Mouse (Mus musculus) forelimb bud, embryonic 11.5 days (tissue): Measurements from ENCODE around the gene Olfr1034.
"Not testable (repeated sequence)": the region's sequence is repeated elsewhere in the genome, so short reads cannot be mapped to it uniquely, and the experiment has no call there.

Experiments
- DNase-seq: peaks from one replicate; pipeline ENCODE4 v3.0.0-alpha.2; 2012; ENCODE audit warnings: low read depth, low spot score

The Olfr1034 gene

GRCm38 (mm10) chr2:86045561-86045960, at the start of gene Olfr1034:
Olfr1034 (plus strand) TSS chr2:86045861.
- no peak for DNase-seq

DNA sequence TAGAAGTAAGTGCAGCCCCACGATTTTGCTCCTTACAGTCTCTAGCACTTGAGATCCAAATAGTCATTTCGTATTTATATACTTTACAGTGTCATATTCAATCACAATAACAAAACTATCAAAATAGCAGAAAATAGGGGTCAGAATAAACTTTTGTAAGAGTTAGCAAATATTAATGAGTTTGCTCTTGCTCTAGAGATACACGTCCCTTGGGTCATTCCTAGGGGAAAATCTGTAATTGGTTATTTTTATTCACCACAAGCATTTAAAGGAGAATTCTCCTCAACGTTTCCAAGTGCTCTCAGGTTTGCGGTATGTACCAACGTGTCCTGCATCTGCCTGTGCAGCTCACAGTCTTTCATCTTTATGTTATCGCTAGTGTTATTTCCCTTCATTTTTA, 40.4 kb upstream of the Olfr1034 start, which contains the start of gene Olfr1032:
Gene Olfr1032, plus strand, starts transcription at position 301 of the 400 bp plus-strand sequence.
- DNase-seq: no peak

- DNase-seq: not testable (repeated sequence)
These were observed 25.3 kb upstream of the Olfr1034 start, which contains the start of gene Olfr1033 for GRCm38 (mm10) chr2:86020406-86020805. Olfr1033 (plus strand) TSS chr2:86020633.

- not testable (repeated sequence) for DNase-seq
These were observed 24.1 kb upstream of the Olfr1034 start for GRCm38 (mm10) chr2:86021518-86021917.

- DNase-seq: not testable (repeated sequence)
These were observed 5.1 kb downstream of the Olfr1034 start for GRCm38 (mm10) chr2:86050777-86051176.

GRCm38 (mm10) chr2:86063766-86064165, 18.1 kb downstream of the Olfr1034 start:
- DNase-seq: not testable (repeated sequence)

DNA sequence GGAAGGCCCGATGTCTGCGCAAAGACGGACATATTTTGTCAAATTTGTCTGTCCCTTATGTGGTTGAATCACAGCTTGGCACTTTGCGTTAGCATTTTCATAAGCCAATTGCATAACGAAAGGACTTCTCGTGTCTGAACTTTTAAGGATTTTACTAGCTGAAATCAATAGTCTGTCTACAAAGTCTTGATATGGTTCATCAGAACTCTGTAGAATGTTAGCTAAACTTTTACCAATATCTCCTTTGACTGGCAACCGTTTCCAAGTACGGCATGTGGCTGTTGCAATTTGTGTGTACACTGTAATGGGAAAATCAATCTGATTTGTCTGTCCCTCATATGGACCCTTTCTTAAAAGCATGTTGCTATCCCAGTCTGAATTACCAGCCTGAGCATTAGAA, 24.5 kb downstream of the Olfr1034 start:
- DNase-seq: no peak

DNA sequence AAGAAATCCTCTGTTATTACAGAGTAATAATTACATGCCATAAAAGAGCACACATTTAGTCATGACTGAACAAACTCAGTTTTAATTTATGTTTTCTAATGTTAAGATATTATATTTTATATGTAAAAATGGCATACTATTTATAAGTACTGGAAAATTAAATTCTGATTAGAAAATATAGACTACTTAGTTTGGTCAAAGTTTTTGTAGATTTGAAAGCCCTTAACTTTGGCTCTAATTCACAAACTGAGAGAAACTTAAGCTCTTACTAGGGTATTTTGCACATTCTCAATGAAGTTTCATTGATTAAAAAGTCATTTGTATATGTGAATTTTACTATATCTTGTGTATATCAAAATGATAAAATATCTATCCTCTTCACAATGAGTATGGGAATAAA, 28.0 kb downstream of the Olfr1034 start, which contains the start of gene Olfr1036:
Gene Olfr1036, plus strand, starts transcription at position 301 of the 400 bp plus-strand sequence.
- not testable (repeated sequence) for DNase-seq

GRCm38 (mm10) chr2:86080478-86080877, 34.8 kb downstream of the Olfr1034 start:
- not testable (repeated sequence) for DNase-seq

GRCm38 (mm10) chr2:86087285-86087684, 41.6 kb downstream of the Olfr1034 start, which contains the start of gene Olfr1037:
Olfr1037 (minus strand) TSS chr2:86087385.
- no peak for DNase-seq
